Mouse (Mus musculus) liver, embryonic 16.5 days (tissue): ENCODE data around the gene Dtx4. TPM values are rescaled to one million over a fixed set of nuclear protein-coding genes. Genes with fewer than 3 reads are reported as not detected.

Source experiments
- ATAC-seq: fragments of 200-750 bp; cut with Nextera tagmentation; 2 replicates; pipeline ENCODE4 v1.8.0; 2017; ENCODE audit warnings: low read depth, mild to moderate bottlenecking, moderate number of reproducible peaks, moderate library complexity
- H3K27ac ChIP-seq: fragments of 300-500 bp; sonication (generic); 2 replicates; pipeline ENCODE4 v1.5.1; 2014; ENCODE audit warnings: mild to moderate bottlenecking, low read length
- H3K27me3 ChIP-seq: fragments of 300-500 bp; sonication (generic); 2 replicates; pipeline ENCODE4 v1.6.1; 2014; ENCODE audit warnings: low read depth, low read length, mixed read lengths; ENCODE audit not compliant: control insufficient read depth, insufficient read depth
- H3K36me3 ChIP-seq: fragments of 300-500 bp; sonication (generic); 2 replicates; pipeline ENCODE4 v1.6.1; 2014; ENCODE audit warnings: mild to moderate bottlenecking; ENCODE audit not compliant: control insufficient read depth, insufficient read depth
- H3K4me1 ChIP-seq: fragments of 300-500 bp; sonication (generic); 2 replicates; pipeline ENCODE4 v1.6.1; 2014; ENCODE audit warnings: low read depth, low read length, mixed read lengths; ENCODE audit not compliant: control insufficient read depth
- H3K4me2 ChIP-seq: fragments of 300-500 bp; sonication (generic); 2 replicates; pipeline ENCODE4 v1.6.1; 2014; ENCODE audit warnings: low read depth, low read length, mixed read lengths
- H3K4me3 ChIP-seq: fragments of 300-500 bp; sonication (generic); 2 replicates; pipeline ENCODE4 v1.5.1; 2014; ENCODE audit warnings: low read depth, mild to moderate bottlenecking, low read length
- H3K9ac ChIP-seq: fragments of 300-500 bp; sonication (generic); 2 replicates; pipeline ENCODE4 v1.6.1; 2014; ENCODE audit warnings: low read depth, low read length
- H3K9me3 ChIP-seq: fragments of 300-500 bp; sonication (generic); replicated peaks from 2 replicates; pipeline ENCODE4 v1.6.1; 2016; ENCODE audit warnings: low read length; ENCODE audit not compliant: control insufficient read depth
- WGBS: fragments of 180-500 bp; shearing (Covaris S2); extraction: QIAGEN DNeasy Blood & Tissue Kit; methylation state at CpG from one replicate; pipeline ENCODE4 v1.1.7; 2014; ENCODE audit not compliant: insufficient replicate concordance; 5-methylcytosine and 5-hydroxymethylcytosine counted together
- polyA plus RNA-seq: library from polyadenylated mRNA; unstranded; fragments of >200 nt; fragmentation: Nextera tagmentation; extraction: Ambion mirVana; gene quantifications from 2 replicates; pipeline ENCODE4 v1.2.1, GENCODE M21; 2015

Gene Dtx4
- polyA plus RNA-seq, 1 experiment from 2014 or later: 2.2 TPM

- Histone ChIP-seq H3K27ac (no peak overlapping the region), H3K27me3 (no peaks in the 10 kb centered on the region), H3K4me2 (no peak overlapping the region), H3K9ac (no peak overlapping the region), H3K4me1 (no peaks in the 10 kb centered on the region), H3K36me3 (no peaks in the 10 kb centered on the region), H3K4me3 (no peak overlapping the region), H3K9me3 (no peaks in the 10 kb centered on the region)
- ATAC-seq: no peak
- WGBS: 53% methylated on average over 1 of the region's 1 CpGs
Measured at GRCm38 (mm10) chr19:12421680-12422079, 79.6 kb downstream of the Dtx4 start.

GRCm38 (mm10) chr19:12420555-12420954, 80.7 kb downstream of the Dtx4 start:
- WGBS: 54% methylated on average over 6 of the region's 6 CpGs
- no peak for ATAC-seq
- Histone ChIP-seq H3K9ac (no peak overlapping the region), H3K4me1 (no peaks in the 10 kb centered on the region), H3K36me3 (no peaks in the 10 kb centered on the region), H3K4me3 (no peak overlapping the region), H3K27me3 (no peaks in the 10 kb centered on the region), H3K9me3 (no peaks in the 10 kb centered on the region), H3K27ac (no peak overlapping the region), H3K4me2 (no peak overlapping the region)

GRCm38 (mm10) chr19:12418312-12418711, 82.9 kb downstream of the Dtx4 start:
- H3K27ac ChIP-seq: no peak overlapping the region
- no peak overlapping the region for H3K4me3 ChIP-seq
- 52% methylated on average over 3 of the region's 3 CpGs for WGBS
- H3K4me1 ChIP-seq: no peaks in the 10 kb centered on the region
- no peak for ATAC-seq
- no peaks in the 10 kb centered on the region for H3K9me3 ChIP-seq
- H3K36me3 ChIP-seq: no peaks in the 10 kb centered on the region
- H3K27me3 ChIP-seq: no peaks in the 10 kb centered on the region
- H3K9ac ChIP-seq: no peak overlapping the region
- no peak overlapping the region for H3K4me2 ChIP-seq

- H3K4me3 ChIP-seq: no peak within 1 kb of the TSS
- no peaks in the 10 kb centered on the region for H3K9me3 ChIP-seq
- H3K27ac ChIP-seq: no peak within 1 kb of the TSS
- ATAC-seq: no peak
- H3K4me1 ChIP-seq: no peaks in the 10 kb centered on the region
- no peak within 1 kb of the TSS for H3K4me2 ChIP-seq
- no peak within 1 kb of the TSS for H3K9ac ChIP-seq
- H3K36me3 ChIP-seq: no peaks in the 10 kb centered on the region
- H3K27me3 ChIP-seq: no peaks in the 10 kb centered on the region
Measured at GRCm38 (mm10) chr19:12417361-12417760, 83.9 kb downstream of the Dtx4 start, which contains the start of gene Olfr1441. Olfr1441 (plus strand) TSS chr19:12417433.

Other genes starting within 250 kb of the Dtx4 start
- gene Olfr235, start 240.4 kb downstream of the Dtx4 start, polyA plus RNA-seq: not detected in 2 replicates
- gene Olfr1434, start 221.6 kb downstream of the Dtx4 start, polyA plus RNA-seq: not detected in 2 replicates
- not detected in 2 replicates for gene Olfr1436, start 202.3 kb downstream of the Dtx4 start, polyA plus RNA-seq
- gene Olfr1437, start 176.4 kb downstream of the Dtx4 start, polyA plus RNA-seq: not detected in 2 replicates
- gene Olfr1438-ps1, start 165.5 kb downstream of the Dtx4 start, polyA plus RNA-seq: not detected in 2 replicates
- not detected in 2 replicates for gene Olfr1440, start 114.2 kb downstream of the Dtx4 start, polyA plus RNA-seq
- gene Olfr1441, start 84.0 kb downstream of the Dtx4 start, polyA plus RNA-seq: not detected in 2 replicates
- not detected in 2 replicates for gene Pfpl, start 73.5 kb downstream of the Dtx4 start, polyA plus RNA-seq
- 2.3 and 2.5 TPM in 2 replicates for gene Mpeg1, start 40.7 kb downstream of the Dtx4 start, polyA plus RNA-seq
- gene Fam111a, start 44.3 kb upstream of the Dtx4 start, polyA plus RNA-seq: 21.7 and 26.0 TPM in 2 replicates
- 20.2 and 22.6 TPM in 2 replicates for gene Gm4952, start 98.5 kb upstream of the Dtx4 start, polyA plus RNA-seq
- gene Glyat, start 131.9 kb upstream of the Dtx4 start, polyA plus RNA-seq: 0.23 and 0.38 TPM in 2 replicates
- not detected in 2 replicates for gene Olfr1442, start 169.0 kb upstream of the Dtx4 start, polyA plus RNA-seq
- gene Olfr1443, start 176.7 kb upstream of the Dtx4 start, polyA plus RNA-seq: not detected in 2 replicates
- 7.1 and 9.5 TPM in 2 replicates for gene Keg1, start 194.3 kb upstream of the Dtx4 start, polyA plus RNA-seq